Mouse (Mus musculus) heart, adult 2 months (tissue): ENCODE measurements at regions not wholly inside any gene's neighbourhood (a gene's known extent, or its start where the extent isn't known, plus 50 kb on each side); places are given as distances from the start of the nearest gene placed in this dataset.

Experiments used
- CTCF ChIP-seq: fragments of 200-600 bp; IDR thresholded peaks from 2 replicates; pipeline ENCODE4 v1.8.1; 2022; ENCODE audit warnings: antibody characterized with exemption, mild to moderate bottlenecking, moderate library complexity
- POLR2A ChIP-seq: fragments of 200-500 bp; IDR thresholded peaks from 2 replicates; pipeline ENCODE4 v1.6.1; 2011; ENCODE audit warnings: mild to moderate bottlenecking, low read depth, low read length, control low read depth; ENCODE audit not compliant: insufficient read depth

DNA sequence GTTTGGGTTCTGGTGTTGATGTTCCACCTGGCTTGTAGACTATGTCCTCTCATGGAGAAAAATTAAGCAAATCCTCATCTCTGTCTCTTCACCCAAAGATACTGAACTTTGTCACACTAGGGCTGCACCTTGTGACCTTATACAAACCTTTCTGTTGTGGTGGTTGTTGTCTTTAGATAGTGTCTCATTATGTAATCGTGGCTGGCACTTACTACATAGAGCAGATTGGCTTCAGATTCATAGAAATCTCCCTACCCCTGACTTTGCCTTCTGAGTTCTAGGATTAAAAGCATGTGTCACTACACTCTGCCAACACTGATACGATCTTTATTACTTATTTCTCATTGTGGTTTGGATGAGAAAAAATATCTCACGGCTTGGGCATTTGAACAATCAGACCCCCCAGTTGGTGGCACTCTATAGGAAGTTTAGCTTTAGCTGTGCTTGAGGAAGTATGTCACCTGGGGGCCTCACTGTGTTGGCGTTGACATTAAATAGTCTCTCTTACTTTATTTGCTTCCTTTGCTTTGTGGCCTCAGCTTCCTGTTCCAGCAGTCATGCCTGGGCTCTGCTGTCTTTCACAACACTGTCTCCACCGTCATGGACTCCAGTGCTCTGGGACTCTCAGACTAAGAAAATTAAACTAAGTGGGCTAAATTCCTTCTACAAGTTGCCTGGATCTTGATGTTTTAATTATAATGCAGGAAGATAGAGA lies 66.0 kb downstream of the Arrdc4 start:
- no peak for TF ChIP-seq POLR2A
- TF ChIP-seq CTCF = no peak
